Mouse (Mus musculus) left cerebral cortex, adult 8-10 months (tissue): ENCODE data around the gene Kat8. TPM values are rescaled to one million over a fixed set of nuclear protein-coding genes. Genes with fewer than 3 reads are reported as not detected.

Experiments
- DNase-seq, 2 experiments: peaks; one replicate each; pipeline ENCODE4 v3.0.0; 2022; ENCODE audit warnings: low spot score in 2 of 2
- total RNA-seq, 4 experiments: library from RNA; stranded (reverse); gene quantifications; 2 replicates each; pipeline ENCODE4 v1.2.4; 2022

Kat8 gene
- total RNA-seq, 4 experiments from 2014 or later, result 25.3 to 33.8 (median 27.6) TPM

- DNase-seq, result no peak
These were observed 15.9 kb upstream of the Kat8 start for GRCm38 (mm10) chr7:127896384-127896783.

GRCm38 (mm10) chr7:127897542-127897941 is 14.8 kb upstream of the Kat8 start:
- DNase-seq, result no peak

GRCm38 (mm10) chr7:127898179-127898956 is 13.9 kb upstream of the Kat8 start:
- no peak for DNase-seq

- no peak for DNase-seq
These were observed 12.3 kb upstream of the Kat8 start for GRCm38 (mm10) chr7:127899997-127900396.

GRCm38 (mm10) chr7:127901772-127902171 is 10.5 kb upstream of the Kat8 start:
- no peak for DNase-seq

GRCm38 (mm10) chr7:127903971-127904796 is 8.1 kb upstream of the Kat8 start, which contains the start of gene Bckdk:
Gene Bckdk (plus strand): TSS chr7:127904082.
- DNase-seq, result peak; percentile 66 to 83

GRCm38 (mm10) chr7:127907939-127908338 is 4.4 kb upstream of the Kat8 start:
- DNase-seq, result no peak

GRCm38 (mm10) chr7:127908656-127909055 is 3.7 kb upstream of the Kat8 start:
- DNase-seq, result no peak

GRCm38 (mm10) chr7:127912938-127913337 is 622 bp downstream of the Kat8 start:
- DNase-seq, result no peak

- no peak for DNase-seq
These were observed 3.0 kb downstream of the Kat8 start for GRCm38 (mm10) chr7:127915293-127915692.

GRCm38 (mm10) chr7:127918203-127918602 is 5.9 kb downstream of the Kat8 start:
- no peak for DNase-seq

- DNase-seq, result no peak
These were observed 7.0 kb downstream of the Kat8 start for GRCm38 (mm10) chr7:127919290-127919689.

- no peak for DNase-seq
These were observed 9.2 kb downstream of the Kat8 start for GRCm38 (mm10) chr7:127921516-127921915.

GRCm38 (mm10) chr7:127922451-127923275 is 10.3 kb downstream of the Kat8 start:
- DNase-seq, result no peak

- DNase-seq, result no peak
These were observed 11.4 kb downstream of the Kat8 start for GRCm38 (mm10) chr7:127923714-127924113.

GRCm38 (mm10) chr7:127925252-127925651 is 12.9 kb downstream of the Kat8 start:
- DNase-seq, result no peak

GRCm38 (mm10) chr7:127926066-127926465 is 13.8 kb downstream of the Kat8 start:
- no peak for DNase-seq

GRCm38 (mm10) chr7:127926846-127927245 is 14.5 kb downstream of the Kat8 start:
- DNase-seq, result no peak

- no peak for DNase-seq
These were observed 15.4 kb downstream of the Kat8 start for GRCm38 (mm10) chr7:127927726-127928125.

- no peak for DNase-seq
These were observed 16.3 kb downstream of the Kat8 start for GRCm38 (mm10) chr7:127928596-127928995.

GRCm38 (mm10) chr7:127929923-127930322 is 17.6 kb downstream of the Kat8 start, which contains the start of gene Prss8:
Gene Prss8 (minus strand): TSS chr7:127930104.
- no peak for DNase-seq
